Comparison of ENCODE assay signal across 16 mouse cellular contexts in the genomic region with DNA sequence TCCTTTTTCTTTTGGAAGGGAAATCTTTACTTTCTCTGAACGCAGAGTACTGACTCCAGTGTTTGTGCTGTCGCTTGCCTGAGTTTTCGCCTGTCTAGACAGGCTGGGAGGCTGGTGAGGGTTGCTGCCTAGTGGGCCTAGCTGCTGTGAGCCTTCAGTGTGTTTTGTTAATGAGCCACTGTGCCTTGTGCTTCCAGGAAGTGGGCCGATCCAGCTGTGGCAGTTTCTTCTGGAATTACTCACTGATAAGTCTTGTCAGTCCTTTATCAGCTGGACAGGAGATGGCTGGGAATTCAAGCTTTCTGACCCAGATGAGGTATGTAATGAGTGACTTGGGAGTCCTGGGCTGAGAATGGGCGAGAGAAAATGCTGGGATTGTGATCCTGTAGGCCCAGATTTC.
DNase-seq lines count a peak whose midpoint lies in the region; ATAC-seq and TF ChIP-seq lines count a peak whose summit lies in the region.
"Had no signal": no experiment of that assay in that cellular context is flagged by ENCODE, and none has a peak within 500 bp of the region (broad histone marks: within the 10 kb centered on the region; RNA-seq: fewer than 3 reads in every experiment).

No protein-coding gene starts in this region.

- intact Hi-C loops in heart, adult 2 months (cut with DNase I), result loop anchor here (10.0 kb wide), 1 partner anchor 62 kb away; no protein-coding TSS in a partner anchor

- peaks cover 19% of the 10 kb centered on the region for H3K4me1 ChIP-seq in heart, adult 2 months (ENCODE audit: control insufficient read depth, insufficient read depth, low read length)
- peaks cover 16% of the 10 kb centered on the region for H3K4me1 ChIP-seq in heart, embryonic 15.5 days (replicated peaks)
- H3K4me1 ChIP-seq in hindbrain, embryonic 12.5 days, result no peaks in the 10 kb centered on the region
- H3K4me1 ChIP-seq: liver, embryonic 13.5 days had no signal

- TF ChIP-seq POLR2A in heart, adult 2 months (IDR thresholded peaks at IDR 0.05; ENCODE audit: insufficient read depth, low read depth, low read length), result no peak

- no peak overlapping the region for H3K4me2 ChIP-seq in heart, embryonic 15.5 days
- H3K4me2 ChIP-seq in hindbrain, embryonic 12.5 days (replicated peaks), result no peak overlapping the region
- H3K4me2 ChIP-seq: liver, embryonic 13.5 days had no signal

- no peak overlapping the region for H3K4me3 ChIP-seq in heart, adult 2 months
- no peak overlapping the region for H3K4me3 ChIP-seq in heart, embryonic 15.5 days
- H3K4me3 ChIP-seq in hindbrain, embryonic 12.5 days, result no peak overlapping the region
- H3K4me3 ChIP-seq: erythroblast, embryonic 14.5 days; limb, embryonic 10.5 days; liver, embryonic 13.5 days had no signal

- no peaks in the 10 kb centered on the region for H3K9me3 ChIP-seq in heart, embryonic 15.5 days (replicated peaks)
- no peaks in the 10 kb centered on the region for H3K9me3 ChIP-seq in hindbrain, embryonic 12.5 days (replicated peaks)
- H3K9me3 ChIP-seq: limb, embryonic 10.5 days; liver, embryonic 13.5 days had no signal

- no peaks in the 10 kb centered on the region for H3K27me3 ChIP-seq in heart, adult 2 months (ENCODE audit: control insufficient read depth, insufficient read depth, low read length)
- H3K27me3 ChIP-seq in heart, embryonic 15.5 days, result no peaks in the 10 kb centered on the region
- no peaks in the 10 kb centered on the region for H3K27me3 ChIP-seq in hindbrain, embryonic 12.5 days
- H3K27me3 ChIP-seq: liver, embryonic 13.5 days had no signal

- H3K9ac ChIP-seq in heart, adult 2 months (ENCODE audit: low read depth, low read length), result no peak overlapping the region
- H3K9ac ChIP-seq in heart, embryonic 15.5 days, result no peak overlapping the region
- no peak overlapping the region for H3K9ac ChIP-seq in hindbrain, embryonic 12.5 days
- H3K9ac ChIP-seq: liver, embryonic 13.5 days had no signal

- WGBS in heart, adult 2 months, result 36% methylated on average over 5 of the region's 5 CpGs
- 42% methylated on average over 5 of the region's 5 CpGs for WGBS in heart, embryonic 15.5 days
- WGBS in hindbrain, embryonic 12.5 days, result 83% methylated on average over 5 of the region's 5 CpGs

- 0 out of 2 replicates have a peak, but pooled peaks have one; percentile 41 for TF ChIP-seq EP300 in heart, adult 2 months (IDR thresholded peaks at IDR 0.05; ENCODE audit: insufficient read depth, low read depth, low read length)

- peaks cover 43% of the 10 kb centered on the region for H3K36me3 ChIP-seq in heart, adult 2 months (ENCODE audit: control insufficient read depth, insufficient read depth, low read length)
- peaks cover 13% of the 10 kb centered on the region for H3K36me3 ChIP-seq in heart, embryonic 15.5 days
- H3K36me3 ChIP-seq in hindbrain, embryonic 12.5 days, result no peaks in the 10 kb centered on the region
- H3K36me3 ChIP-seq: liver, embryonic 13.5 days had no signal

- no peak for TF ChIP-seq CTCF in heart, adult 2 months (IDR thresholded peaks at IDR 0.05)

- H3K79me2 ChIP-seq in heart, adult 2 months (replicated peaks; ENCODE audit: control insufficient read depth, insufficient read depth, low read length), result no peaks in the 10 kb centered on the region

- ATAC-seq in heart, embryonic 15.5 days (replicated peaks; ENCODE audit: insufficient number of reproducible peaks, insufficient read depth, low FRiP score, low read depth), result peak; percentile 71
- no peak for ATAC-seq in hindbrain, embryonic 12.5 days (ENCODE audit: low FRiP score)
- ATAC-seq: forebrain, embryonic 16.5 days; lung, postnatal 0 days had no signal

- DNase-seq in heart, adult 2 months, result peak; percentile 47 to 58
- DNase-seq in heart, adult 8-10 months (ENCODE audit: low spot score), result no peak
- peak; percentile 20 for DNase-seq in thymus, postnatal 4 days
- DNase-seq in thymus, postnatal 36 days, result no peak
- DNase-seq in left cerebral cortex, adult 8-10 months (ENCODE audit: low spot score in 2 of 2), result no peak
- DNase-seq: cerebellum, postnatal 36 days; liver, embryonic 13.5 days; midbrain, embryonic 14.5 days; retina, postnatal 1 day had no signal

- peak overlapping the region; percentile 59 for H3K27ac ChIP-seq in heart, adult 2 months
- peak overlapping the region; percentile 62 for H3K27ac ChIP-seq in heart, embryonic 15.5 days
- no peak overlapping the region for H3K27ac ChIP-seq in hindbrain, embryonic 12.5 days
- H3K27ac ChIP-seq: kidney, postnatal 0 days; limb, embryonic 10.5 days; liver, embryonic 13.5 days had no signal

Comparison
In these comparisons a context has a peak if more than half of its experiments do, and no peak if none do; other contexts are left out.
1. DNase-seq: peak in heart, adult 2 months (2 of 2) and thymus, postnatal 4 days (single experiment); none in heart, adult 8-10 months (single experiment), thymus, postnatal 36 days (0 of 2) and left cerebral cortex, adult 8-10 months (0 of 2).